Mouse (Mus musculus): ENCODE data around the gene Ppfia3. TPM values are rescaled to one million over a fixed set of nuclear protein-coding genes. Genes with fewer than 3 reads are reported as not detected.
"Not testable (repeated sequence)": the region's sequence is repeated elsewhere in the genome, so short reads cannot be mapped to it uniquely, and the experiment has no call there.

Gene Ppfia3
- total RNA-seq (2021): 100 to 1,000 TPM; 126 to 128 TPM

GRCm38 (mm10) chr7:45366652-45367019 is at the start of gene Ppfia3:
Gene Ppfia3, minus strand, starts transcription at chr7:45367019.
- DNase-seq: peak in 1 of 2 experiments; percentile 53

- DNase-seq: no peak
Observed at GRCm38 (mm10) chr7:45415636-45416035, 48.8 kb upstream of the Ppfia3 start.

DNA sequence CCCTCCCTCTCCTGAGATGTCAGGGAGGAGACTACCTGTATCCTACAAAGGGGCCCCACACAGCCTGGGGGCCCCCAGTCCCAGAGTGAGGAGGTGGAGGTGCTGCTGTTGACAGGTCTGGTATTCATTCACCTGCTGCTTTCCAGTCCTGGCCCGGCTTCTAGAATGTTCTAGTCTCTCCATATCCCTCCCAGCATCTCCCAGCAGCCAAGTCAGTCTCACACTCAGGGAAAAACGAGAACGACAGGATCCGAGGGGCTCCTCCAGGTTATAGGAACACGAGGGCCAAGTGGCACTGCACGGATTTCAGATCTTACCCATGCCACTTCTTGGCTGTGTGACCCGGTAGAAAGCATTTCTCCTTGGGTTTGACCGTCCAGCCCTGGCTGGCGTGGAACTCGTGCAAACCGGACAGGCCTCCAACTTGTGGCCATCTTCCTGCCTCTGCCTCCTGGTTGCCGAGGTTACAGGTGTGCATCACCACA is 48.0 kb upstream of the Ppfia3 start:
- no peak for DNase-seq

DNA sequence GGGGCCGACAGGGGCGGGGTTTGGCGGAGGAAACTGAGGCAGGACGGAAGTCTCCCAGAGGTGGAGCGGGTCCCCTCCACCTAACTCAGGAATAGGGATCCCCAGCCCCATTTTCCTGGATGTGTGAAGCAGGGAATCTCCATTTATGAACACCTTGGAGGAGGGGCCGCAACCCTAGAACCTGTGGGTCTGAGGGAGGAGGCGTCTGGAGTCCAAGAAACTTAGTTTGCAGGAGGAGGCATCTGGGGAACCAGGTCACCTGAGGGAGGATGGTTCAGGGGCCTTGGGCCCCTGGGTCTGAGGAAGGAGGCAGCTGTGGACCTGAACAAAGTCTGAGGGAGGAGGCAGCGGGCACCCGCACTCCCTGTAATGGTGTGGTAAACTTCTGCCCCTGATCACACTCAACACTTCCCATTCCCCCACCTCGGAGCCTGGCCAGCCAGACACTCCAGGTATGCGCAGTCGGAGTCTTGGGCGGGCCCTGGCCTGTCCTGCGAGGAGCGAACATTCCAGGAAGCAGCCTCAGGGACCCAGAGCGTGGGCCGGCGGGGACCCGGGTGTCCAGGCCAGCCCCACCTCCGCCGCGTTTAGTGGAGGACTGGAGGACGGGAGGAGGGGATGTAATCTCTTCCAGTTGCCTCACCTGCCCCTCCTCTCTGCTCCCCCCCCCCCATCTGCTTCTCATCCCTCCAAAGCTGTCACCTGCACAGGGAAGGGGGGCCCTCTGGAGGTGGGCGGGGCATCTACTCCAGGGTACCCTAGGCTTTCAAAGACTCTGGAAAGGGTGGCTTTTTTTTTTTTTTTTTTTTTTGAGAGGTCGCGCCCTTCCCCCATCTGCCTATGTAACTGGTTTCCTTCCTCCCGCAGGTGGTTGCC is 47.3 kb upstream of the Ppfia3 start:
- DNase-seq: no peak

- no peak for DNase-seq
Observed at GRCm38 (mm10) chr7:45413113-45413863, 46.5 kb upstream of the Ppfia3 start, which contains the start of gene Ntf5. Gene Ntf5, plus strand, starts transcription at chr7:45413695.

- DNase-seq: no peak
Observed at GRCm38 (mm10) chr7:45412421-45412820, 45.6 kb upstream of the Ppfia3 start.

GRCm38 (mm10) chr7:45409497-45410163 is 42.8 kb upstream of the Ppfia3 start:
- no peak for DNase-seq

DNA sequence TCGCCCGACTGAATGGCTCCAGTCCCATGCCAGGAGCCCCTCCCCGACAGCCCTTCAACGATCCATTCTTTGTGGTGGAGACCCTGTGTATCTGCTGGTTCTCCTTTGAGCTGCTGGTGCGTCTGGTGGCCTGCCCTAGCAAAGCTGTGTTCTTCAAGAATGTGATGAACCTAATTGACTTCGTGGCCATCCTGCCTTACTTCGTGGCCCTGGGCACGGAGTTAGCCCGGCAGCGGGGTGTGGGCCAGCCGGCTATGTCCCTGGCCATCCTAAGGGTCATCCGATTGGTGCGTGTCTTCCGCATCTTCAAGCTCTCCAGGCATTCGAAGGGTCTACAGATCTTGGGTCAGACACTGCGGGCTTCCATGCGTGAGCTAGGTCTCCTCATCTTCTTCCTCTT is 42.1 kb upstream of the Ppfia3 start:
- DNase-seq: no peak

GRCm38 (mm10) chr7:45408351-45408750 is 41.5 kb upstream of the Ppfia3 start:
- no peak for DNase-seq

DNA sequence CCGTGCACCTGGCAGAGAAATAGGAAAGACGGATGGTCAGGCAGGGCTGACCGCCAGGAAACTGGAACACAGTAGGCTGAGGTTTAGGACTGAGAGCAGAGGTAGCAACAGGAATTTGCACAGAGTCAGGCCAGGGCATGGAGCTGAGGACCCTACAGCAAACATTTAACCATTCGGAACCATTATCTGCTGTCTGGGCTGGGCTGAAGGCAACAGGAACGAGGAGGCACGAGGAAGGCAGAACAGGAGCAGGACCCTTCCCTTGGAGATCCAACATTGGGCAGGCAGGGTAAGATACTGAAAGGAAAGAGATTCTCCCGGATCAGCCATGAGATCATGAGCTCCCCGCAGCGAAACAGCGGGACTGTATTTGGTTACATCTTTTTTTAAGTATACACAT is 41.0 kb upstream of the Ppfia3 start:
- no peak for DNase-seq

- no peak for DNase-seq
Observed at GRCm38 (mm10) chr7:45406157-45407156, 39.6 kb upstream of the Ppfia3 start.

- DNase-seq: peak; percentile 50 to 67
Observed at GRCm38 (mm10) chr7:45405091-45406075, 38.6 kb upstream of the Ppfia3 start, which contains the start of gene Kcna7. Gene Kcna7, plus strand, starts transcription at chr7:45405653.

GRCm38 (mm10) chr7:45403532-45404261 is 36.9 kb upstream of the Ppfia3 start:
- DNase-seq: no peak

DNA sequence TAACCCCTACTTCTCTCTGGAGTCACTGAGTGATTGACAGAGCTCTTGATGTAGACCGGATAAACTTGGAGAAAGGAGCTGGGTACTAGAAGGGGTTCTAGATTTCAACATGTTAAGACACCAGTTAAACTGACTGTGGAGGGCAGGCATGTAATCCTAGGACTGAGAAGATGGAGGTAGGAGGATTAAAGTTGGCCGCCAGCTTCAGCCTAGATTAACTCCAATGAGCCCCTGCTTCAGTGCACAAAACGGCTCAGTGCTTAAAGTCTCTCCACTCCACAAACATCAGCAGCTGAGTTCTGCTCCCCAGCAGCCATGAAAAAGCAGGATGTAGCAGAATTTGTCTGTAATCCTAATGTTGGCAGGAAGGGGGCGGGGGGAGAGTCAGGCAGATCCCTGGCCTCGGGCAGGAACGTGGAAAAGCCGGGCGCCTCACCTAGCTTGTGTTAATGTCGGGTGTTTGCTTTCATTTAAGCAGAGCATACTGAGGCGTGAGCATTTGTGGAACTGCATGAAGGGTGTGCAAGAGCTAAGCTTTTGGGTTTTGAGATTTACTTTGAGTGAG is 34.8 kb upstream of the Ppfia3 start:
- no peak for DNase-seq

- DNase-seq: no peak
Observed at GRCm38 (mm10) chr7:45396787-45397186, 30.0 kb upstream of the Ppfia3 start.

GRCm38 (mm10) chr7:45396337-45396775 is 29.5 kb upstream of the Ppfia3 start:
- DNase-seq: not testable (repeated sequence)

- peak; percentile 100 for DNase-seq
Observed at GRCm38 (mm10) chr7:45395578-45396336, 28.9 kb upstream of the Ppfia3 start, which contains the start of gene Snrnp70. Gene Snrnp70, minus strand, starts transcription at chr7:45395742.

GRCm38 (mm10) chr7:45395129-45395541 is 28.3 kb upstream of the Ppfia3 start:
- no peak for DNase-seq

Measured in layer of hippocampus, postnatal 36 days (tissue).